Mouse (Mus musculus) megakaryocyte, embryonic 14.5 days (primary cell): ENCODE results near the gene Crtc1. TPM values are rescaled to one million over a fixed set of nuclear protein-coding genes. Genes with fewer than 3 reads are reported as not detected.

ENCODE experiments used
- H3K27me3 ChIP-seq: replicated peaks from 2 replicates; pipeline ENCODE3; 2012; ENCODE audit warnings: inconsistent platforms
- H3K36me3 ChIP-seq: replicated peaks from 2 replicates; pipeline ENCODE3; 2012; ENCODE audit warnings: low read length, inconsistent platforms, mixed read lengths
- H3K4me1 ChIP-seq: 2 replicates; pipeline ENCODE4 v1.6.1; 2012; ENCODE audit warnings: inconsistent platforms
- H3K4me3 ChIP-seq: replicated peaks from 2 replicates; pipeline ENCODE3; 2012; ENCODE audit warnings: moderate library complexity, mild to moderate bottlenecking, inconsistent platforms
- H3K9me3 ChIP-seq: 2 replicates; pipeline ENCODE4 v1.6.1; 2012; ENCODE audit warnings: inconsistent platforms
- FLI1 ChIP-seq: IDR thresholded peaks from 2 replicates; pipeline ENCODE4 v1.6.1; 2012; ENCODE audit warnings: low read length, inconsistent platforms, mixed read lengths
- GATA1 ChIP-seq: IDR thresholded peaks from 3 replicates; pipeline ENCODE4 v1.6.1; 2012; ENCODE audit warnings: mixed read lengths, low read length, inconsistent platforms, borderline replicate concordance
- polyA plus RNA-seq: library from polyadenylated mRNA; stranded (reverse); fragments of >175 nt; gene quantifications from 2 replicates; pipeline ENCODE4 v1.2.3, GENCODE M21; 2012; ENCODE audit warnings: low replicate concordance; ENCODE audit not compliant: insufficient read depth

Crtc1 gene
- polyA plus RNA-seq, 1 experiment, result 17.9 TPM

- Histone ChIP-seq H3K36me3 (peaks cover 28% of the 10 kb centered on the region), H3K9me3 (no peaks in the 10 kb centered on the region), H3K27me3 (peaks cover 30% of the 10 kb centered on the region), H3K4me3 (peak within 1 kb of the TSS; percentile 99), H3K4me1 (peaks cover 58% of the 10 kb centered on the region)
- no peak for TF ChIP-seq GATA1
- no peak for TF ChIP-seq FLI1
Measured at GRCm38 (mm10) chr8:70476333-70477268, 37.2 kb upstream of the Crtc1 start, which contains the start of gene Klhl26. Gene Klhl26, minus strand, starts transcription at chr8:70476968.

GRCm38 (mm10) chr8:70471856-70472255 lies 32.5 kb upstream of the Crtc1 start:
- H3K36me3 ChIP-seq, result peaks cover 75% of the 10 kb centered on the region
- H3K9me3 ChIP-seq, result no peaks in the 10 kb centered on the region
- H3K27me3 ChIP-seq, result no peaks in the 10 kb centered on the region
- TF ChIP-seq FLI1 (no peak), GATA1 (no peak)
- H3K4me1 ChIP-seq, result peaks cover 87% of the 10 kb centered on the region
- H3K4me3 ChIP-seq, result no peak overlapping the region

GRCm38 (mm10) chr8:70469938-70470337 lies 30.6 kb upstream of the Crtc1 start:
- Histone ChIP-seq H3K4me1 (peaks cover 92% of the 10 kb centered on the region), H3K36me3 (peaks cover 87% of the 10 kb centered on the region), H3K27me3 (no peaks in the 10 kb centered on the region), H3K9me3 (no peaks in the 10 kb centered on the region), H3K4me3 (no peak overlapping the region)
- no peak for TF ChIP-seq FLI1
- no peak for TF ChIP-seq GATA1

- H3K36me3 ChIP-seq, result peaks cover 92% of the 10 kb centered on the region
- peaks cover 95% of the 10 kb centered on the region for H3K4me1 ChIP-seq
- no peaks in the 10 kb centered on the region for H3K27me3 ChIP-seq
- H3K9me3 ChIP-seq, result no peaks in the 10 kb centered on the region
- TF ChIP-seq GATA1 (no peak), FLI1 (no peak)
- peak overlapping the region; percentile 20 for H3K4me3 ChIP-seq
Measured at GRCm38 (mm10) chr8:70469295-70469916, 30.0 kb upstream of the Crtc1 start.

- no peak overlapping the region for H3K4me3 ChIP-seq
- TF ChIP-seq GATA1, result no peak
- no peak for TF ChIP-seq FLI1
- peaks cover 96% of the 10 kb centered on the region for H3K36me3 ChIP-seq
- H3K9me3 ChIP-seq, result no peaks in the 10 kb centered on the region
- peaks cover 97% of the 10 kb centered on the region for H3K4me1 ChIP-seq
- no peaks in the 10 kb centered on the region for H3K27me3 ChIP-seq
Measured at GRCm38 (mm10) chr8:70468733-70469132, 29.4 kb upstream of the Crtc1 start.

GRCm38 (mm10) chr8:70467907-70468306 lies 28.5 kb upstream of the Crtc1 start:
- H3K27me3 ChIP-seq, result no peaks in the 10 kb centered on the region
- H3K9me3 ChIP-seq, result no peaks in the 10 kb centered on the region
- peaks cover 98% of the 10 kb centered on the region for H3K36me3 ChIP-seq
- TF ChIP-seq GATA1 (no peak), FLI1 (no peak)
- H3K4me1 ChIP-seq, result peaks cover 94% of the 10 kb centered on the region
- H3K4me3 ChIP-seq, result no peak overlapping the region

- Histone ChIP-seq H3K9me3 (no peaks in the 10 kb centered on the region), H3K36me3 (peaks cover 98% of the 10 kb centered on the region), H3K4me1 (peaks cover 94% of the 10 kb centered on the region), H3K27me3 (no peaks in the 10 kb centered on the region), H3K4me3 (no peak overlapping the region)
- TF ChIP-seq FLI1 (no peak), GATA1 (no peak)
Measured at GRCm38 (mm10) chr8:70467229-70467725, 27.9 kb upstream of the Crtc1 start.

GRCm38 (mm10) chr8:70466771-70467170 lies 27.4 kb upstream of the Crtc1 start:
- TF ChIP-seq FLI1, result no peak
- TF ChIP-seq GATA1, result no peak
- H3K36me3 ChIP-seq, result peaks cover 98% of the 10 kb centered on the region
- no peaks in the 10 kb centered on the region for H3K27me3 ChIP-seq
- H3K9me3 ChIP-seq, result no peaks in the 10 kb centered on the region
- H3K4me3 ChIP-seq, result no peak overlapping the region
- peaks cover 94% of the 10 kb centered on the region for H3K4me1 ChIP-seq

- Histone ChIP-seq H3K4me1 (peaks cover 94% of the 10 kb centered on the region), H3K9me3 (no peaks in the 10 kb centered on the region), H3K4me3 (no peak overlapping the region), H3K27me3 (no peaks in the 10 kb centered on the region), H3K36me3 (peaks cover 98% of the 10 kb centered on the region)
- TF ChIP-seq FLI1 (no peak), GATA1 (no peak)
Measured at GRCm38 (mm10) chr8:70466305-70466704, 26.9 kb upstream of the Crtc1 start.

- Histone ChIP-seq H3K9me3 (no peaks in the 10 kb centered on the region), H3K27me3 (no peaks in the 10 kb centered on the region), H3K36me3 (peaks cover 99% of the 10 kb centered on the region), H3K4me1 (peaks cover 94% of the 10 kb centered on the region), H3K4me3 (no peak overlapping the region)
- no peak for TF ChIP-seq FLI1
- no peak for TF ChIP-seq GATA1
Measured at GRCm38 (mm10) chr8:70465701-70466100, 26.3 kb upstream of the Crtc1 start.
